Mouse (Mus musculus) heart, postnatal 14 days (tissue): Measurements from ENCODE around the gene Apba2. TPM values are rescaled to one million over a fixed set of nuclear protein-coding genes. Genes with fewer than 3 reads are reported as not detected.
A peak's percentile ranks its signal among the peaks of the same experiment; 100 is the strongest.

Experiments
- DNase-seq, 2 experiments: peaks; one replicate each; pipeline ENCODE4 v3.0.0; 2021 to 2022
- intact Hi-C: fragments of 180-260 bp; cut with DNase I; formaldehyde crosslinking; loops from one replicate; pipeline ENCODE4 v1.15.1; 2025
- total RNA-seq, 2 experiments: library from RNA; stranded (reverse); gene quantifications; 2 replicates each; pipeline ENCODE4 v1.2.3; 2021

Gene Apba2
- total RNA-seq, 2 experiments from 2014 or later = 0.83 to 1.0 TPM

DNA sequence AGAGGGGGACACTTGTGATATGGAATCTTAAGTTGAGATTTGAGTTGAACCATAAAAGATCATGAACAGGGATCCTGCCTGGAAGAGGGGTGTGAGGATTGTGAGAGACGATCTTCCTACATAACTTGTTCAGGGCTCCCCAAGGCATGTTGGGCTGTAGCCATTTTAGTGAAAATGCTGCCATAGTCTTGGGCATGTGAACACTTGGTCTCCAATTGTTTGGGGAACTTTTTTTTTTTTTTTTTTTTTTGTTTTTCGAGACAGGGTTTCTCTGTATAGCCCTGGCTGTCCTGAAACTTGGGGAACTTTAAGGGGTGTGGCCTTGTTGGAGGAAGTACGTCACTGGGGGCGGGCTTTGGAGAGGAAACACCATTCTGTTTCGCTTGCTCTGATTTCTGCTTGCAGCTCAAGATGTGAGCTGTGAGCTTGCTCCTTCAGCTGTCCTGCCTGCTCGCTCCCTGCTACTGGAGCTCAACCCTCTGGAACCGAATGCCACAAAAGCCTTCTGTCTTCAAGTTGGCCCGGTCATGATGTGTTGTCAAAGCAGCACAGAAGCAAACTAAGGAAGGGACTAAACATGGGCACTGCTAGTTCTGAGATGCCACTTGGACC, 269.4 kb downstream of the Apba2 start:
- DNase-seq = no peak
- intact Hi-C loops = no loop called here

- no peak for DNase-seq
- intact Hi-C loops = no loop called here
These were observed 272.0 kb downstream of the Apba2 start for GRCm38 (mm10) chr7:64773465-64773864.

DNA sequence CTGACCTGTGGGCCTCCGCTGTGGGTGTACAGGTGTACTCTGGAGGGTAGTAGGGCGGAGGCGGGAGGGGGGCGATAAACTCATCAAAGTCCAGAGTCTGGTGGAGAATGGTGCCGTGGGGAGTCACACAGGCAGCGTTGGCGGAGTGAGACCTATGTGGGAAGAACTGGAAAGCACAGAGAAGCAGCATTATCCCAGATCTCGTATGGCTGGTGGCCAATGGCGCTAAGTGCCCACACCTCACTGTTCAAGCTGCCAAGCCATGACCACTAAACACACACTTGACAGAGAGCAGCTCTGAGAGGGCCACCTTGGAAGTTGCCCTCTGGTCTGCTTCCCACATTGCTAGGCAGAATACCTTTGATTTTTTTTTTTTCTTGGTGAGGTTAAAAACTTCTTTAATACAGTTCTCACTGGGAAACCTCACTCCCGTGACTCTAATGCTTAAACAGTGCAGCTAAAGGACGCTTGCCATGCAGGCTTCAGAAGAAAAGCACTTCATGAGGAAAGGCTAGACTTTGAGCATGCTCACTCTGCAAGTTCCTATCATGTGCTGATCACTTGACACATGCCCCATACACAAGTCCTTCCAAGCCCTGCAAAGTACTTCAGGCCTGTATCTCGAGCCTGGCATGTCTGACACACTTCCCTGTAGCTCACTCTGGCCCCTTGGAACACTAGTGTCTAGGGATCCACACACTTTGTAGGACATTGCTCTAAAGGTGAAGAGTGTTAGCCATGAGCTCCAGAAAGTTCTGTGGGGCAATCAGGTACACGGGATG, 275.4 kb downstream of the Apba2 start:
- intact Hi-C loops = no loop called here
- no peak for DNase-seq

- intact Hi-C loops = no loop called here
- no peak for DNase-seq
These were observed 278.0 kb downstream of the Apba2 start for GRCm38 (mm10) chr7:64779501-64779900.

DNA sequence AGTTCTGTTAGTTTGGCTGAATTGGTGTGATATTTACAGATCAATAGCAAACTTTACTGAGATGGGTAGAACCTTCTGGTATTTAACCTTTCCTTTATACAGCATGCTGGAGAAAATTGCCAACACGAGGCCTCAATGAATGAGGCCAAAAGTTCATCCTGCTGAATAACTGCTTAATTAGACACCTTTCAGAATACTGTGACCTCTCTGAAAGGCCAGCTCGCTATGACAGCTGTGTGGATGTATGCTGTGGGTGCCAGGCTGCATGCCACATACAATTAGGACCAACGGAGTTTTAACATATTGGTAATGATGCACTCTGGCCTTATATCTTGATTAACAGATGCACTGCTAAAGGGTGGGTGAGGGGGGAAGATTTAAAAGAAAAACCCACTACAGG, 283.5 kb downstream of the Apba2 start:
- intact Hi-C loops = loop anchor here (10.0 kb wide), 1 partner anchor 290 kb away; no protein-coding TSS in a partner anchor
- DNase-seq = no peak

GRCm38 (mm10) chr7:64791145-64791544, 289.6 kb downstream of the Apba2 start:
- intact Hi-C loops = no loop called here
- DNase-seq = no peak

DNA sequence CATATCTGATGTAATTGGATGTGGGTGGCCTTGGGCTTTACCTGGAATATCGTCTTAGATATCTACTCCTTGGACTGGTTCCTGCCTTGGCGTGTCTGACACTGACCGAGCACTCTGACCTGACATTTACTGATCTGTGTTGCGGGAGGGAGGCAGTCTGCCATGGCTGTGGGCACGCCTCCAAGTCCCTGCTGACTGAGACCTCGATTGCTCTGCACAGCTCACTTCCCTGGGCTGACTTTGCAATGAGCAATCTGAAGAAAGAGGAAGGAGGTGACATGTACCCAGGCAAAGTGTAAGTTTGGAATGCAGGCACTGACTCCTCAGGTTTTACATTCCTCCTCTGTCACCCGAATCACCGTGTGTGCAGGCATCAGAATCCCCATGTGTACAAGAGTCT, 290.5 kb downstream of the Apba2 start:
- intact Hi-C loops = no loop called here
- peak; percentile 36 to 44 for DNase-seq

GRCm38 (mm10) chr7:64795554-64795953, 294.0 kb downstream of the Apba2 start:
- no peak for DNase-seq
- intact Hi-C loops = no loop called here

Other genes with a start within 250 kb of the Apba2 start
- gene Mtmr10, start 214.1 kb upstream of the Apba2 start, total RNA-seq = 10 to 100 TPM; 13.1 to 15.0 TPM
- 1 to 10 TPM; 6.7 to 7.7 TPM for gene Fan1, start 127.6 kb upstream of the Apba2 start, total RNA-seq
- gene Mphosph10, start 109.4 kb upstream of the Apba2 start, total RNA-seq = 10 to 100 TPM; 10.3 to 11.7 TPM
- gene Mcee, start 109.1 kb upstream of the Apba2 start, total RNA-seq = 100 to 1,000 TPM; 157 to 162 TPM